Mouse (Mus musculus) T-helper 2 cell (primary cell): Measurements from ENCODE around the gene Kif23.

Experiments
- in situ Hi-C: fragments of 300-600 bp; cut with MboI, MseI; formaldehyde crosslinking; loops from one replicate; pipeline ENCODE4 v1.15.1; 2025; ENCODE audit warnings: high pct_unique_total_duplicates

Kif23 gene

DNA sequence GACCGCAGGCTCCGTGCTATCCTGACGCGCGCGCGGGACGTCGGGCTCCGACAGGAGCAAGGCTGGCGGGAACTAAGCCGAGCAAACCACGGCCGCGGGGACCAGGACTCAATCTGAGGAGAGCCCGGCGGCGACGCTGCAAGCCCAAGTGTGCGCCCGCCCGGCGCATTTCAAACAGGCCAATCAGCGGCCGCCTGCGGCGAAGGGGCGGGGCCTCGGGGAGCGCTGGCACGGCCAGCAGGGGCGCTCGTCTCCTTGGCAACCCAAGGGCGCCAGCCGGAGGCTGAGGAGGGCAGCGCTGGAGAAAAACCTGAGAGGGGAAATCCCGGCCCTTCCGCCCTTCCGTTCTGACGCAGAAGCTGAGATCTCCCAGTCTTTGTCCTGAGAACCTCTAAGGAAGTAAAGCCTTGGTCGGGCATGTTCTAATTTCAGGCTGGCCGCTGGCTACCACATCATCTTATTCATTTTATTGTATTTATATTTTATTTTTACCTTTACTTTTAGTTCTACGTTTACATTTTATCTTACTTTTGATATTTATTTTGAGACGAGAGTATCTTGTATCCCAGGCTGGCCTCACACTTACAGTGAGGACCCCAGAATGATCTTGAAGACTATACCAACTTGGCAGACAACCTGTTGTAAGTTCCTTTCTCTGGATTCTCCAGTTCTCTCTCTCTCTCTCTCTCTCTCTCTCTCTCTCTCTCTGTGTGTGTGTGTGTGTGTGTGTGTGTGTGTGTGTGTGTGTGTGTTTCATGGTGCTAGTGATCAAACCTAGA lies at the start of gene Kif23:
Gene Kif23 (minus strand): TSS at position 152 of the 779 bp plus-strand sequence.
- in situ Hi-C loops = loop anchor here (5.0 to 25.0 kb wide), 3 partner anchors 295 to 1765 kb away; no protein-coding TSS in a partner anchor

DNA sequence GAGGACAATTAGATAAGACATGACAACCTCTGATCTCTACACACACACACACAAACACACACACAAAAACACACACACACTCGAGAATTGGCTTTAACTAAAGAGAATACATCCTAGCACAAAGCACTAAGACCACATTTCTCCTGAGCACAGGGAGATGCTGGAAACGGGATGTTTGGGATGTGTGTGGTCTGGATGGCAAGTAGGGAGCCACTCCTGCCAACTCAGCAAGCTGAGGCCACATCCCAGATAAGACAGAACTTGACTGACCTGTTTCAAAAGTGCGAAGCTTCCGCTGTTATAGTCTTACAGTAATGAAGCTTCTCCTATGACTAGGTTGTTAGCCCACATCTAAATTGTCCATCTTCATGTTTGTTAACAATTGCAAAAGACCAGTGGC lies 44.6 kb upstream of the Kif23 start:
- in situ Hi-C loops = no loop called here

GRCm38 (mm10) chr9:61990738-61991137 lies 44.2 kb upstream of the Kif23 start:
- in situ Hi-C loops = no loop called here

DNA sequence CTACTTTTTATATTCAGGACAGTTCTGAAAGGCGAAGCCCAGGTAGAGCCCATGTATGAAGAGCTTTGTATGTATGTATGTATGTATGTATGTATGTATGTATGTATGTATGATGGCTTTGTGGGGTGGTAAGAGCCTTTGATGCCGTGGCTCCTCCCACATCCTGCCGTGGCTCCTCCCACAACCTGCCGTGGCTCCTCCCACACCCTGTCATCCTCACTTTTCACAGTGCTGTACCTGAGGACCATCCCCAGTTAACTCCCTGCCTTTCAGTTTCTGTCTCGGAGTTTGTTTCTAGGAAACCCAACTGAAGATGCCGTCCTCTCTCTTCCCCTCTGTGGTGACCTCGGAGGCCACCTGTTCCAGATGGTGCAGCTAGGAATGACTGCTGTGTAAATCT lies 39.5 kb upstream of the Kif23 start:
- in situ Hi-C loops = no loop called here

GRCm38 (mm10) chr9:61985183-61985863 lies 38.7 kb upstream of the Kif23 start:
- in situ Hi-C loops = no loop called here

DNA sequence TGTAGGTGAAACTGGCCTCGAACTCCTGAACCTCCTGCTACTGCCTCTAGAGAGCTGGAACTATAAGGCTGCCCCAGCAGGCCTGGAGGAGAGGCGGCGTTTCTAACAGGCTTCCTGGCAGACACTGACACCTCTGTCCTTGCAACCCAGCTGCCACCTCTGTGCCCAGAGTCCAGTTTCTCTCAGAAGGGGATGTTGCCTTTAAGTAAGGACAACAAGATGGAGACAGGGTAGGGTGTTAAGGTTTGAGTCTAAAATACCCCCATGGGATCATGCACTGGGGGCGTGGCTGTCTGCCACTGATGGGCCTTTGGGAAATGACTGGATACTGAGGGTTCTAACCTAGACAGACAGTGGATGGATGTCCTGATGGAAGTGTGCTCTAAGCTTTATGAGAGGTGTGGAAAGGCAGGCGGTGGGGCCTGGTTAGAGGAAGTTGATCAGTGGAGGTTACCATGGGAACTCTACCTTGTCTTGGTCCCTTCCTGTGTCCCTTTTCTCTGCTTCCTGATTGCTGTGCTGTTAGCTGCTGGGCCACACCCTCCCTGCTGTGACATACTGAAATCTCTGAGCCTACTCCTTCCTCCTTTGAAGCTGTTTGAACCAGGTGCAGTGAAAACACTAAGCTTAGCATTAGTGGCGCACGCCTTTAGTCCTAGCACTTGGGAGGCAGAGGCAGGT lies 36.5 kb upstream of the Kif23 start:
- in situ Hi-C loops = no loop called here

DNA sequence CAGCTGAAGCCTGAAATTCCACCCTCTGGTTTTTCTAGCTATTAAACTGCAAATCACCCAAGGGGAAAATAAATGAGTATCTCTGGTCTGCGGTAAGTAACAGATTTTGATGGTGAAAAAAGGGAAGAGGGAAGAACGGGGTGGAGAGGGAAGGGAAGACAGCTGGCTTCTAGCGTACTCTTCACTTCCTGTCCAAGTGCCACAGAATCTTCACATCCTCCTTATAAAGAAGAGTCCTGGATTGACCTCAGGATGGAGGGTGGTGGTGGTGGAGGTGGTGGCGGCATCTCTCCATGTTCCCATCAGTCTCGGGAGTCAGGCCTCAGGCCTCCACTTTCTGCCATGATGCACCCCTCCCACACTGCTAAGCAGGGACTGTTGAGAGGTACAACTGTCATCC lies 35.3 kb upstream of the Kif23 start:
- in situ Hi-C loops = no loop called here

DNA sequence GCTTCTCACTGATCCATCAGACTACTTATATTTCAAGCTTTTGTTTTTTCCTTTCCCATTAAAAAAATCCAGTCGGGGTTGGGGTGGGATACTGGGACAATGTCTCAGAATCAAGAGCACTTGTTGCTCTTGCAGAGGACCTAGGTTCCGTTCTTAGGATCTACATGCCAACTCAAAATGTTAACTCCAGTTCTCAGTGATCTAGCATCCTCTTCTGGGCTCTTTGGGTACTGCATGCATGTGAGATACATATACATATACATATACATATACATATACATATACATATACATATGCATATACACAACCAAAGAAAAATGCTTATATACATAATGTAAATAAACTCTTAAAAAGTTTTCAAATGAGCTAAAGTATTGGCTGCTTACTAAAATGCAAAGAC lies 33.4 kb upstream of the Kif23 start:
- in situ Hi-C loops = loop anchor here (10.0 kb wide), 1 partner anchor 575 kb away; no protein-coding TSS in a partner anchor

DNA sequence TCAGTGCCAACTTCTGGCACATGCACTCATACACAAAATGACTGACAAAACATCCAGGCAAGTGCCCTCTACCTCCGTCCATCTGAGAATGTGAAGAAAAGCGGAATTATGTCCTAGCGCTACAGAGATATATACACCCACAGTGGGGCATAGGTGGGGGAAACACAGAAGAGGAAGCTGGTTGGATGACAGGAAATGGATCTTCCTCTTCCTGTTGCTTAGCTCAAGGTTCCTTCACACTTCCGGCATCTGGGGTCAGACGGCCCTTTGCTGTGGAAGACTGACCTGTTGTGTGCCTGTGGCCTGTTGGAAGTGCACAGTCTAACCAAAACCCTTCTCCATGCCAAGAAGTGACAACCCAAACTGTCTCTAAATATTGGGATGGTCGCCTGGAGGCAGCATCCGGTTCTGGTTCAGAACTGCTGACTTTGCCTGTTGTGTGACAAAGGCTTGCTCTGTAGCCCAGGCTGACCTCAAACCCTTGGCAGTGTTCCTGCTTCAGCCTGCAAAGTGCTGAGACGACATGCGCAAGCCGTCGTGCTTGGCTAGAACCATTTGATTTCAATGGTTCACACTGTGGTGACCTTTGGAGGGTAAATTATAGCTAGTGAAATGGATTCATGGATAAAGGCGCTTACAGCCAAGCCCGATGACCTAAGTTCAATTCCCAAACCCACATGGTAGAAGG lies 30.8 kb upstream of the Kif23 start:
- in situ Hi-C loops = loop anchor here (10.0 kb wide), 1 partner anchor 577 kb away; no protein-coding TSS in a partner anchor

- in situ Hi-C loops = loop anchor here (5.0 to 10.0 kb wide), 2 partner anchors 583 to 660 kb away; no protein-coding TSS in a partner anchor
Measured at GRCm38 (mm10) chr9:61972031-61972430, 25.5 kb upstream of the Kif23 start.

DNA sequence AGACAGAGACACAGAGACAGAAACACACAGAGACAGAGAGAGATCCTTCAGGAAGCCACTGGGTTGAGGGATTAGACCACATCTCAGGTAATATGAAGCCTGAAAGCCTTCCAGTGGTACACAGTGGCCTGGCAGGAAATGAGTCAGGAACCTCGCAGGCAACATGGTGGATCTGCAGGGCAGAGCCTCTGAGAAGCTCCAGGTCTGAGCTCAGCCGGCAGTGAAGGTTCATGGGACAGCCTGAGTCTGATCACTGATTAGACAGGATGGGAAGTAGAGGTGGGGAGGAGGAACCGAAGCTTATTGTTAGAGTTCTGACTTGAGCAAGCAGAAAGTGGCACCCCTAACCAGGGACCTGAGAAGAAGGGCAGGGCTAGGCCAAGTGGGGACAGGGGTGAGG lies 24.5 kb upstream of the Kif23 start:
- in situ Hi-C loops = loop anchor here (5.0 to 10.0 kb wide), 2 partner anchors 584 to 661 kb away; no protein-coding TSS in a partner anchor

- in situ Hi-C loops = no loop called here
Measured at GRCm38 (mm10) chr9:61967357-61967756, 20.8 kb upstream of the Kif23 start.

DNA sequence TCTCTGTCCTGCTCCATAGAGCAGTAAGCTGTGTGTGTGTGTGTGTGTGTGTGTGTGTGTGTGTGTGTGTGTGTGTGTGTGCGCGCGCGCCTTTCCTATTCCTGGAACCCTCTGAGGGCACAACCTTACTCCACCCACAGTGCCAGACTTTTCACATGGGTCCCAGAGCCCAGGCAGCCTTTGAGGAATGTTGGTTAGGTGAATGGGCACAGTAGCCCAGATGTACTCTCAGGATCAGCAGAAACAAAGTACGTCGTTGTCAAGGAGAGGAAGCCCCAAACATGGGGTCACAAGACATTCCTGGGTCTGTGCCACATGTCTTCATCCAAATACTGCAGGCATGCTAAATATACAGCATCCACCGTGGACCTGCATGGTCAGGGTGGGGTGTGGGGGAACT lies 19.4 kb upstream of the Kif23 start:
- in situ Hi-C loops = no loop called here

GRCm38 (mm10) chr9:61965411-61965930 lies 18.9 kb upstream of the Kif23 start:
- in situ Hi-C loops = no loop called here

- in situ Hi-C loops = no loop called here
Measured at GRCm38 (mm10) chr9:61963356-61963755, 16.8 kb upstream of the Kif23 start.

GRCm38 (mm10) chr9:61961181-61961580 lies 14.6 kb upstream of the Kif23 start:
- in situ Hi-C loops = no loop called here

GRCm38 (mm10) chr9:61960753-61961152 lies 14.2 kb upstream of the Kif23 start:
- in situ Hi-C loops = no loop called here

DNA sequence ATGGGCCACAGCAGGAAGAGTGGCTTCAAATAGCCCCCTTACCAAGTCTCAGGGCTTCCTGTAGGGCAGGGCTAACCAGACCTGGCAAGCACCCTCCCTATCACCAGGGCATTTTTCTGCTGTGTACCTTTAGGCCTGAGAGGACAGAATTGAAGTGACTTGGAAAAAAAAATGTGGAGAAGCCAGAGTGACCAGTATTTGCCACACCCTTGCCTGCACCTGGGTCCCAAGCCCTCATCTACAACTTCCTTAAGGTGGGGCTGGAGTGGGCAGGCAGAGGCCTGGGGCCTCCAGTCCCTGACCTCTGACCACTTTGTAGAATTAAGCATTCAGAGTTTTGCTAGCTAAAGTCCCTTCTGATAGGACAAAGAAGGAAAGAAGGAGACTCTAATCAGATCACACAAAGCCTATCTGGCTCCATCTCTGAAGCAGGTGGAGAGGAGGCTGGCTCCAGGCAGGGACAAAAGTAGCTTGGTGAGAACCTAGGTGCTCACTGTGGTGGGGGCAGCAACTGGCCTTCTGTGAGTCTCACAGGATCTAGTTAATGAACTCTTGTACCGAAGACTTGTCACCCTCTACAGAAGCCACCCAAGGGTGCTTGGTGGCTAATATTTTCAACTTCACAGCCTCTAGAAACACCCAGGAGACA lies 13.5 kb upstream of the Kif23 start:
- in situ Hi-C loops = no loop called here

- in situ Hi-C loops = no loop called here
Measured at GRCm38 (mm10) chr9:61954707-61955106, 8.1 kb upstream of the Kif23 start.

GRCm38 (mm10) chr9:61952241-61952640 lies 5.7 kb upstream of the Kif23 start:
- in situ Hi-C loops = no loop called here
